Mouse (Mus musculus): ENCODE results near the gene Hrh2. TPM values are rescaled to one million over a fixed set of nuclear protein-coding genes. Genes with fewer than 3 reads are reported as not detected.

Gene Hrh2
- polyA plus RNA-seq, 1 experiment from 2014 or later = 0.25 TPM

DNA sequence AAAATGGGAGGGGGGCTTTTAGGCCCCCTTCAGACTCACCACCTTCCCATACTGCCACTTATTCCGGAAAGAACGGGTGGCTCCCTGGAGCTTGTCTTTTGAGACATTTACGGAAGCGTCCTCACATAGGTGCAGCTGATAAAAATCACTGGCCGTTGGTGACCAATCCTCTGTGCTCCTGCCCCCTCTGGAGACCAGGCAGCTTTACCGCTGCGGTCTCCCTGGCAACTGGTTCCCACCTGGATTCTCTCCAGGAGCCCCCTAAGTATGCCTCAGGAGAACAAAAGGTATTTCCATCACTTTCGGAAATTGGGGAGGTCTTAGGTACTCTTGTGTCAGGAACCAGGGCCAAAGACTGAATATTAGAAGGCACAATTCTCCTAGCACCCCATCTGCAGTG, 89.7 kb downstream of the Hrh2 start:
- no peaks in the 10 kb centered on the region for H3K36me3 ChIP-seq
- H3K9me3 ChIP-seq = no peaks in the 10 kb centered on the region
- peaks cover 20% of the 10 kb centered on the region for H3K4me1 ChIP-seq (replicated peaks)
- no peak for ATAC-seq (ENCODE audit: low read depth)
- no peaks in the 10 kb centered on the region for H3K27me3 ChIP-seq
- H3K27ac ChIP-seq (replicated peaks) = no peak overlapping the region
- H3K4me3 ChIP-seq = no peak overlapping the region
- WGBS = 26% methylated on average over 8 of the region's 8 CpGs
- no peak overlapping the region for H3K4me2 ChIP-seq
- H3K9ac ChIP-seq = no peak overlapping the region

DNA sequence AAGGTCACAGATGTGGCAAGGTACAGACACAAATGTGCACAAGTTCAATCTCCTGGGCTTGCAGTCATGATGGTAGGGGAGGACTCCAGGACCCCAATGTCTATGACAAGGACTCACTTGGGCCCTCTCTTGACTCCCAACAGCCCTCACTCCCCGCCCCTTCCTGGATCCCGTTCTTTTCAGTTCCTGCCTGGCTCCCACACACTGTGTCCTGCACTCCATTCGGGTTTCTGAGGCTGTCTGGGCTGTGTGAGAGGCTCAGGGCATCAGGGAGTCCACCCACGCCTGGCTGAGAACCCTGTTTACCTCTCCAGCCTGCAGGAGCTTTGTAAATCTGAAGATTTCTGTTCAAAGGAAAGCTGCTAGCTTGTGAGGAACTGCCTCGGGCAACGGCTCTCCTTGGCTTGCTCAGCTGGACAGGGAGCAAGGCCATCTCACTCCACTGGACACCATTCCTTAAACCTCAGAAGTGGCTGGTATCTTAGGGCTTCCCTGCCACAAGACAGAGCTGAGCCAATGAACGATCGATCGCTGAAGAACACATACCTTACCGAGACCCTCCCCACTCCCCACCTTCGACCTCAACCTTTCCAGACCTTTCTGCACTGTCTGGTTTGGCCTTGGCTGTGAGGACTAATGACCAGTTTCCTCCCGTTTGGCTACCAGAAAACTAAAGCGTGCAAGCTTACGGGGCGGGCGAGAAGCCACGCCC, 90.4 kb downstream of the Hrh2 start:
- peak; percentile 42; the same call in 1 of the 2 replicates for ATAC-seq (ENCODE audit: low read depth)
- H3K27ac ChIP-seq (replicated peaks) = 0 out of 2 replicates have a peak overlapping the region, but pooled peaks have one; percentile 14
- H3K27me3 ChIP-seq = no peaks in the 10 kb centered on the region
- peak overlapping the region; percentile 17 for H3K4me3 ChIP-seq
- peaks cover 20% of the 10 kb centered on the region for H3K4me1 ChIP-seq (replicated peaks)
- WGBS = 23% methylated on average over 17 of the region's 17 CpGs
- H3K36me3 ChIP-seq = no peaks in the 10 kb centered on the region
- no peak overlapping the region for H3K9ac ChIP-seq
- H3K9me3 ChIP-seq = no peaks in the 10 kb centered on the region
- peak overlapping the region; percentile 47 for H3K4me2 ChIP-seq

DNA sequence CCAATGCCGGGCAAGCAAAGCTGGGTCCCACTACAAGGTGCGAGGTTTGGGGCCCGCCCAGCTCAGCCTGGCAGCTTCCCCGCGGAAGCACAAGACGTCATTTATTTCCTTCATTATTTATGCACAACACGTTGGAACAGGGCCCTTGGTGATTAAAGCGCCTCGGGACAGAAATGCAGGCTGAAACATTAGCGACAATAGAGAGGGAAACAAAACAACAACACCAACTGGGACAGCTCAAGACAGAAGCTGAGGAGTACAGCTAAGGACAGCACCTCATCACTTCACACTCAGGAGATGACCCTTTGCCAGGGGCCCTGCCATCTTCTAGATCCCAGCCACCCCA, 90.9 kb downstream of the Hrh2 start:
- peak; percentile 64 for ATAC-seq (ENCODE audit: low read depth)
- Histone ChIP-seq H3K9me3 (no peaks in the 10 kb centered on the region), H3K4me3 (peak overlapping the region; percentile 17), H3K27me3 (no peaks in the 10 kb centered on the region), H3K4me2 (peak overlapping the region; percentile 47), H3K36me3 (no peaks in the 10 kb centered on the region), H3K27ac (replicated peaks) (no peak overlapping the region; the same call in 1 of the 2 replicates), H3K4me1 (replicated peaks) (peaks cover 20% of the 10 kb centered on the region), H3K9ac (no peak overlapping the region)
- 3% methylated on average over 10 of the region's 10 CpGs for WGBS

Other genes starting within 250 kb of the Hrh2 start
- gene Drd1, start 136.4 kb upstream of the Hrh2 start, polyA plus RNA-seq (2015; fragmentation: Nextera tagmentation; extraction: Ambion mirVana) = 0.48 and 0.66 TPM in 2 replicates
- gene Sfxn1, start 120.3 kb upstream of the Hrh2 start, polyA plus RNA-seq (2015; fragmentation: Nextera tagmentation; extraction: Ambion mirVana) = 67.3 and 68.2 TPM in 2 replicates
- gene Cplx2, start 179.2 kb downstream of the Hrh2 start, polyA plus RNA-seq (2015; fragmentation: Nextera tagmentation; extraction: Ambion mirVana) = 13.8 and 14.7 TPM in 2 replicates

All from neural tube, embryonic 13.5 days (tissue).